Mouse (Mus musculus) 3134 (cell line): ENCODE results near the gene Magoh.

Source experiments
- DNase-seq: peaks from one replicate; pipeline ENCODE4 v3.0.0-alpha.2; 2011; ENCODE audit warnings: low spot score; ENCODE audit not compliant: insufficient read length; ENCODE audit errors: extremely low read depth

Gene Magoh

GRCm38 (mm10) chr4:107879254-107880050 lies at the start of gene Magoh:
Gene Magoh (plus strand): TSS chr4:107879755.
- peak; percentile 88 for DNase-seq

- DNase-seq: no peak
These were observed 49.4 kb upstream of the Magoh start for GRCm38 (mm10) chr4:107830189-107830588.

GRCm38 (mm10) chr4:107830821-107831221 lies 48.7 kb upstream of the Magoh start:
- no peak for DNase-seq

- DNase-seq: no peak
These were observed 47.9 kb upstream of the Magoh start for GRCm38 (mm10) chr4:107831678-107832077.

DNA sequence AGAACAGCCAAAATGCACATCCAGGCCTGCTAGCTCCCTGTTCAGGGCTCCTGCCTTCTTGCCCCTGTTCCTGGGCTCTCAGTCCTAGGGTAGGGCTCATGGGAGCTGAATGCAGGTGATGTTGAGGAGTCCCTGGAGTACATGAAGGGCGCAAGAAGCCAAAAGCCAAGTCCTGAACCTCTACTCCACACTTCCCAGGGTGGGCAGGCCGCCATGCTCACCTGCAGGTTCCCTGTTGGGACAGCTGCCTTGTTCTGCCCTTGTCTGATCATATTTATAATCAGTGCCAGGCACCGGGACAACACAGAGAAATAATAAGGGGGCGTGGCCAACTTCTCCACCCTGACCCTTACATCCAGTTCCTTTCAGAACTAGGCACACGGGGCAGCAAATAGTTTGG lies 46.0 kb upstream of the Magoh start:
- no peak for DNase-seq

DNA sequence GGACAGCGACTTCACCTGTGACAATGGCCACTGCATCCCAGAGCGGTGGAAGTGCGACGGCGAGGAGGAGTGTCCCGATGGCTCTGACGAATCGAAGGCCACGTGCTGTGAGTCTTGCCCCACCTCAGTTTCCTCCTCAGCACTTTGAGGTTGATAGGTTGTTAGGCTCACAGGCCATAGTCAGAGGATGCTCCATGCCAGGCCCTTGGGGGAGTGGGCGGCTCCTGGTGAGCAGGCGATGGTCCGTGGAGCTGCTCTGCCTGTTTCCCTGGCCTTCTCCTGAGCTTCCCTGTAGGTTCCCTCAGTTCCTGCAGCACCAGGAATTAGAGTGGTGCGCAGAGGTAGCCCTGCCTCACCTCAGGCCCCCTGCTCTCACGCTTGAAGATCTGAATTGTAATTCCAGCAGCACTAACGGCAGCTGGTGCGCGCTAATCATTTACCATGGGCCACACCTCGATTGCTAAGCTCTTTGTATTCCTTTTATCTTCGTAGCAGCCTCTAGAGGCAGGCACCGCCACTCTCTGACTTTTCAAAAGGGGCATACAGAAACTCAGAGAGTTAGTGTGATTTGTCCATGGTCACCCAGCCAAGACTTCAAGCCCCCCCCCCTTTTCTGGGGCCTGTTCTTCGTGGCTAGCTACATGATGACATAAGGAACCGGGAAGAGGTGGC lies 44.8 kb upstream of the Magoh start:
- DNase-seq: no peak

GRCm38 (mm10) chr4:107835508-107835909 lies 44.0 kb upstream of the Magoh start:
- DNase-seq: no peak

GRCm38 (mm10) chr4:107836758-107837157 lies 42.8 kb upstream of the Magoh start:
- no peak for DNase-seq

DNA sequence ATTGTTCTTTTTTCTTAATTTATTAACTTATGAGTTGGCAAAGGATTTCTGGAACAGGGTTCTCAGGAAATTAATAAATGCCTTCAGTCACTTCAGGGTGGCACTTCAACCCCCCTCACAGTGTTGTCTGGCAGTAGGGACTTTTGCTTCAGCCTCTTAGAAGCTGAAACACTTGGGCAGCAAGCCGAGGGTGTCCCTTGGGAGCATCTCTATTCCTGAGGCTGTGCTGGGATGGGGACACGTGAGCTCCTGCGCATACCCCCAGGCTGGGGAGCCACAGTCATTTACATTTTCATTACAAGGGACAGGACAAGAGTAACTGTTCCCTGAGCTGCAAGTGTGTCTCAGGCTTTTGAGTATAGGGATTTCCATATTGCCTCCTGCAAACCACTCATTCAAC lies 41.6 kb upstream of the Magoh start:
- no peak for DNase-seq

DNA sequence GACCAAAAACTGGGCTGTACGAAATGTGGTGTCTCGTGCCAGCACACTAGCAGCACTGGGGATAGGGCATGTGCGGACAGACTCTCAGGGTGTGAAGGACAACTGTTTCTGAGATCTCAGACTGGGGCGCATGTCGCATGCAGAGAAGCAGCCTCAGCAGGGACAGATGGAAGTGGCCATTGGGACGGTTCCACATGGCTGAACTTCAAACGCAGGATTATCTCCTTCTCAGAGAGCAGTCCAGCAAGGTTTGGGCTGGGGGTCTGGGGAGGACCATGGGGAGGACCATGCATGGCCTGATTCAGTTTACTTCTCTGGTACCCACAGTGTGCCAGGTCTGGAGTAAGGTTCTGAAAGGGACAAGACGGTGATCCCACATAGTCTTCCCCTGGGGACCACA lies 35.9 kb upstream of the Magoh start:
- DNase-seq: no peak

DNA sequence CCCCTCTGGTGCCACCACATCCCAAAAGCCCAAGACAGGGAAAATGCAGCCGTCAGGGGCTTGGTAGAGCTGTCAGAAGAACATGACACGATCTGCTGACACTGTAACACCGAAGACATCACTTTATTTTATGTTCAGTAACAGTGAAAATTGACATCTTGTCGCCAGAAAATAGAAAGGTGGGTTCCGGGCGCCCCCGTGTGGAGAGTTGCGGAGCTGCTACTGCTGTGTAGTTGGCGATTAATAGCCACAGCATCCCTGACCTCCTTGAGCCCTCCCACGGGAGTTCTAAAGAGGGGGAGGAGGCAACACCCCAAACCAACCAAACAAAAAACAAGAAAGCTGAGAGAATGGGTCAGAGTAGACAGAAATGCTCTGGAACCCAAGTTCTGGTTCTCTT lies 34.6 kb upstream of the Magoh start:
- peak; percentile 39 for DNase-seq

- no peak for DNase-seq
These were observed 32.8 kb upstream of the Magoh start for GRCm38 (mm10) chr4:107846795-107847194.

GRCm38 (mm10) chr4:107848546-107848945 lies 31.0 kb upstream of the Magoh start:
- no peak for DNase-seq

DNA sequence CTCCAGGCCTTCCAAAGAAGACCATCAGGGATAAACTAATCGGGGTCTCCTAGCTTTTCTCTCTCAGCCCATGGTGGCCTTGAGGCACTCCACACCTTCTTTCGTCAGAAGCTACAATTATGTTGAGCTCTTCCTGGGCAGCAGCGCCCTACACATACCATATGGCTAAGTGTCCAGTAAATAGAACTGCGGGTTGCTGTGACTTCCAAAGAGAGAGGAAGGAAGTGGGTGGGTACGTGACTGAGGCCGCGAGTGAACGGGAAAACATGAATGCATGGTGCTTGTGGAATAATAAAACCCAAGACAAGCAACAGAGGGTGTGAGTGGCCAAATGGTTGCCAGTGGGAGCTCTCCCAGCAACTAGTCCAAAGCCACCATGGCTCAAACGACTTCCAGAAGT lies 29.9 kb upstream of the Magoh start:
- no peak for DNase-seq

- DNase-seq: no peak
These were observed 29.5 kb upstream of the Magoh start for GRCm38 (mm10) chr4:107850091-107850490.

- no peak for DNase-seq
These were observed 26.2 kb upstream of the Magoh start for GRCm38 (mm10) chr4:107853333-107853732.

DNA sequence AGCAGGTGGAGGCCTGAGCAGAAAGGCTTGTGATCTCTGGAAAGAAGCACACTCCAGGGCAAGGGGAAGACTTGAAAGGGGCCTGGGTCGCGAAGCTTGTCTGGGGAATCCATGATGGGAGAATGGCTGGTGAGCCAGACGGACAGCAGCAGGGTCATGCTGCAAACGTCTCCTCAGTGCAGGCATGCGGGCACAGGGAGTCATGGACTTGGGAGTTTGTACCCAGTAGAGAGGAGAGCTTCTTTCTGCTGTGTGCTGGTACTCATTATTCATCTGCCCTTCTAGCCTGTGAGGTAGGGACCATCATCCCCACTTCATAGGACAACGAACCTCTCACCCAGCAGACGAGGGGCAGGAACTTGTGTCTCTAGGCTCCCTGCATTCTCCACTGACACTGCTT lies 25.7 kb upstream of the Magoh start:
- DNase-seq: no peak

- DNase-seq: no peak
These were observed 22.4 kb upstream of the Magoh start for GRCm38 (mm10) chr4:107856958-107857686.

DNA sequence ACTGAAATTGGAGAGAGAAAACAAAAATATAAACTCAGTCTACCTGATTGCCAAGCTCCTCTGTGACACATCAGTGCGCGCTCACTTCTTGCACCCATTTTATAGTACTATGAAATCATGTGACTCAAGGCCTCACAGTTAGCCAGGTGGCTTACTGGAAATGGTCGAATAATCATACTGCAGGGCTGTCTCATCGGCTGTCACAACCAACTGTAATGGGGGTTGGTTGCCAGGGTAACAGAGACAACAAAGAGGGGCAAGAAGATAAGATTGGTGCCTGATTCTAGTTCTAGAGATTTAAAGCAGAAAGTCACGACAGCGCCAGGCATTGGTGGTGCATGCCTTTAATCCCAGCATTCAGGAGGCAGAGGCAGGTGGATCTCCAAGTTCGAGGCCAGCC lies 20.6 kb upstream of the Magoh start:
- DNase-seq: no peak

GRCm38 (mm10) chr4:107864866-107865265 lies 14.7 kb upstream of the Magoh start:
- no peak for DNase-seq

DNA sequence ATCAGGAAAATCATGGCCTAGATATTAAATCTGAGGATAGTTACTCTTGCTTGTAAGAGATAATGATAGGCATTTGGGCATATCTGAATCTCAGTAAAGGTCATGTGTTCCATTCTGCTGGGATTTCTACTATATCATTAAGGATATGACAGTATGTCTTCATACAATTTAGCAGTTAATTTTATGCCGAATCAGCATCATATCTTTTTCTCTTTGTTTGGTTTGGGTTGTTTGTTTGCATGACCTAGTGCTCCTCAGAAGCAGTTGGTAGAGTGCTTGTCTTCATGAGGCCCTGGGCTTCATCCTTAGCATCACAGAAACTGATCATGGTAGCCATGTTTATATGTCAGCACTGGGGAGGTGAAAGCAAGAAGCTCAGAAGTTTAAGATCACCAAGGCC lies 2.1 kb downstream of the Magoh start:
- DNase-seq: no peak

DNA sequence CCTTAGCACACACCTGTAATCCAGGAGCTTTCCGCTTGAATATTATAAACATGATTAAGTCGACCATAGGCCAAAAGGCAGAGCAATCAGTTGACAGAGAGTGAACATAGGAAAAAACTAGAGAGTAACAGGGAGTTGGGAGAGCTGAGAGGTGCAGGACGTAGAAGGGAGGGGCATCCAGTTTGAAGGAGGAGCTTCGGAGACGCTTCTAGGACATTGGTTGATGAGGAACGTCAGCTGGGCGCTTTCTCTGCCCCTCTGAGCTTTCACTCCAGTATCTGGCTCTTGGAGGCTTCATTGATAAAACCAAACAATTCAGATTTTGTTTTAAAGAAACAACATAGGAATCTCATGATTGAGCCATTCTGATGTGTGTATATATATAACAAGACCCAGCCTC lies 6.8 kb downstream of the Magoh start:
- DNase-seq: no peak
